ENCODE assay signal across 7 mouse cellular contexts in the genomic region with DNA sequence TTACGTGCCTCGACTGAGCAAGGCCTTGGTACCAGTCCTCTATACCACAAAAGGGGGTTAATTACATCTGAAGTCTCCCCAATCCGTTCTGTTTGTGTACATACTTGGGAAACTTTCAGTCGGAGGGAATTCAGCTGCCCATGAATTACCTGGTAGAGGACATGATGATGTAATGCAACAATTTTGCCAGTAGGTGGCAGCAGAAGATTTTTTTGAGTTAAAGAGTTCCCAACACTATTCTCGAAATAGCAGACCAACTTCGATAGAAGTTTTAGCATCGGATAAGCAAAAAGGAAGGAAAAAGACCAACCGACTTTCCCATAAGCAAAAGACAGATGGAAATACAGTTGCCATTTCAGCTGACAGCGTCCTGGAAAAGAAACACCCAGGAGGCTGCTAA.
A peak's percentile ranks its signal among the peaks of the same experiment; 100 is the strongest.
DNase-seq lines count a peak whose midpoint lies in the region.

No protein-coding gene starts in this region.

- DNase-seq in layer of hippocampus, adult 11-12 months (ENCODE audit: low spot score): peak; percentile 59
- DNase-seq in layer of hippocampus, adult 9-11 months: no peak
- DNase-seq in ES-CJ7 (ENCODE audit: low read depth, low spot score): peak; percentile 65
- DNase-seq in brain, embryonic 18.5 days (ENCODE audit: low read depth, low spot score): peak; percentile 39
- peak; percentile 6 for DNase-seq in gonadal fat pad, adult 2 months (ENCODE audit: low read depth)
- DNase-seq in layer of hippocampus, adult 9-10 months (ENCODE audit: low spot score): peak; percentile 45
- peak; percentile 47 for DNase-seq in retina, postnatal 7 days (ENCODE audit: low read depth, low spot score)
